Mouse (Mus musculus) monocyte, adult 2 months (primary cell): ENCODE results near the gene Ypel2.

Experiments
- DNase-seq, 2 experiments: peaks; one replicate each; pipeline ENCODE4 v3.0.0; 2022; ENCODE audit warnings: low spot score in 2 of 2, low read depth in 1 of 2

Ypel2 gene

GRCm38 (mm10) chr11:86962362-86962761 is 31.1 kb downstream of the Ypel2 start:
- no peak for DNase-seq

GRCm38 (mm10) chr11:86961510-86962303 is 31.8 kb downstream of the Ypel2 start:
- DNase-seq = no peak

GRCm38 (mm10) chr11:86960331-86960730 is 33.2 kb downstream of the Ypel2 start:
- no peak for DNase-seq

GRCm38 (mm10) chr11:86958721-86959675 is 34.5 kb downstream of the Ypel2 start:
- no peak for DNase-seq

- no peak for DNase-seq
Observed at GRCm38 (mm10) chr11:86958182-86958581, 35.3 kb downstream of the Ypel2 start.

- no peak for DNase-seq
Observed at GRCm38 (mm10) chr11:86956363-86956762, 37.1 kb downstream of the Ypel2 start.

GRCm38 (mm10) chr11:86954616-86955270 is 38.8 kb downstream of the Ypel2 start:
- no peak for DNase-seq

- no peak for DNase-seq
Observed at GRCm38 (mm10) chr11:86953096-86953495, 40.4 kb downstream of the Ypel2 start.

GRCm38 (mm10) chr11:86952659-86953058 is 40.8 kb downstream of the Ypel2 start:
- no peak for DNase-seq

GRCm38 (mm10) chr11:86951672-86952071 is 41.8 kb downstream of the Ypel2 start:
- DNase-seq = no peak

GRCm38 (mm10) chr11:86950491-86950890 is 43.0 kb downstream of the Ypel2 start:
- no peak for DNase-seq

- DNase-seq = no peak
Observed at GRCm38 (mm10) chr11:86949951-86950441, 43.5 kb downstream of the Ypel2 start.

- DNase-seq = no peak
Observed at GRCm38 (mm10) chr11:86946644-86947195, 46.8 kb downstream of the Ypel2 start.

GRCm38 (mm10) chr11:86945933-86946332 is 47.6 kb downstream of the Ypel2 start:
- no peak for DNase-seq

- DNase-seq = no peak
Observed at GRCm38 (mm10) chr11:86945058-86945457, 48.4 kb downstream of the Ypel2 start.

- DNase-seq = no peak
Observed at GRCm38 (mm10) chr11:86944539-86944938, 49.0 kb downstream of the Ypel2 start.

GRCm38 (mm10) chr11:86941904-86942303 is 51.6 kb downstream of the Ypel2 start:
- DNase-seq = no peak

- no peak for DNase-seq
Observed at GRCm38 (mm10) chr11:86939503-86939902, 54.0 kb downstream of the Ypel2 start.

- no peak for DNase-seq
Observed at GRCm38 (mm10) chr11:86938551-86938950, 55.0 kb downstream of the Ypel2 start.

- no peak for DNase-seq
Observed at GRCm38 (mm10) chr11:86938108-86938507, 55.4 kb downstream of the Ypel2 start.

- no peak for DNase-seq
Observed at GRCm38 (mm10) chr11:86936938-86937337, 56.6 kb downstream of the Ypel2 start.
